Mouse (Mus musculus): ENCODE results near the gene Grin3a.
A peak's percentile ranks its signal among the peaks of the same experiment; 100 is the strongest.

The Grin3a gene

GRCm38 (mm10) chr4:49845612-49845985, at the start of gene Grin3a:
Gene Grin3a, minus strand, starts transcription at chr4:49845744.
- DNase-seq (ENCODE audit: low read depth, low spot score) = no peak

GRCm38 (mm10) chr4:49891835-49892301, 46.3 kb upstream of the Grin3a start:
- no peak for DNase-seq (ENCODE audit: low read depth, low spot score)

- no peak for DNase-seq (ENCODE audit: low read depth, low spot score)
Observed at GRCm38 (mm10) chr4:49877084-49877483, 31.5 kb upstream of the Grin3a start.

DNA sequence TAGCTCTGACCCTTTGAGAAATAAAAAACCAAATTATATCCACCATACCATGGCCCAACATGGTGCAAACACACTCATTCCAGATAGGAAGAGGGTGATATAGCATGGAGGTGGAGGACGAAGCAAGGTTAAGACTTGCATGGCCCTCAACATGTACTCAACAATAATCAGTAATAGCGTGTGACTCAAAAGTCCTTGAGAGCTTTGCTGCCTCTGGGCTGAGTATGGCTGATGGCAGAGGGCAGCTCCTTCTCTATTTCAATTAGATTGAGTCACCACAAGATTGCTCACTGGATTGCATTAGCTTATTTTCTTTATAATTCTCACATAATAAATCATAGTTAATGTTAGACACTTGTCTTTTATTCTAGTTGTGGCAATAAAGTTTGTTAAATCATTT, 15.1 kb upstream of the Grin3a start:
- no peak for DNase-seq (ENCODE audit: low read depth, low spot score)

GRCm38 (mm10) chr4:49844828-49845611, 524 bp downstream of the Grin3a start:
- DNase-seq (ENCODE audit: low read depth, low spot score) = no peak

GRCm38 (mm10) chr4:49844274-49844827, 1.2 kb downstream of the Grin3a start:
- DNase-seq (ENCODE audit: low read depth, low spot score) = no peak

- DNase-seq (ENCODE audit: low read depth, low spot score) = no peak
Observed at GRCm38 (mm10) chr4:49843787-49844186, 1.8 kb downstream of the Grin3a start.

- no peak for DNase-seq (ENCODE audit: low read depth, low spot score)
Observed at GRCm38 (mm10) chr4:49832035-49832434, 13.5 kb downstream of the Grin3a start.

GRCm38 (mm10) chr4:49813852-49814251, 31.7 kb downstream of the Grin3a start:
- DNase-seq (ENCODE audit: low read depth, low spot score) = no peak

DNA sequence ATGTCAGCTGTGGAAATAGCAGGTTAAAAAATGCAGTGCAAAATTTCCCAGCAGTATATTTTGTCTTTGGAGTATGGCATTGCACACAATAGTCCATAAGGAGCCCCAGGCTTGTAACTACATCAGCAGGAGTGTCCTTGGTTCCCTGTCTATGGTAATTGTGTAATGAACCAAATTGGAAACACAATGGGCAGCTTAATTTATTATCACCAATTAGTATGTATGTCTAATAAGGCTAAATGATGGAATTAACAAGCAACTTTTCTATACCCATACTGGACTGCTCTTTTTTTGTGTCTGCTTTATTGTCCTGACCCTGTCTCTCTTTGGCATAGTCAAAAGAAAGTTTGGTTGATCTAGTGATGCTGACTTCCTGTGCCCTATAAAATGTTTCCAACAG, 38.8 kb downstream of the Grin3a start:
- DNase-seq (ENCODE audit: low read depth, low spot score) = no peak

GRCm38 (mm10) chr4:49799338-49799737, 46.2 kb downstream of the Grin3a start:
- DNase-seq (ENCODE audit: low read depth, low spot score) = no peak

GRCm38 (mm10) chr4:49788971-49789370, 56.6 kb downstream of the Grin3a start:
- no peak for DNase-seq (ENCODE audit: low read depth, low spot score)

DNA sequence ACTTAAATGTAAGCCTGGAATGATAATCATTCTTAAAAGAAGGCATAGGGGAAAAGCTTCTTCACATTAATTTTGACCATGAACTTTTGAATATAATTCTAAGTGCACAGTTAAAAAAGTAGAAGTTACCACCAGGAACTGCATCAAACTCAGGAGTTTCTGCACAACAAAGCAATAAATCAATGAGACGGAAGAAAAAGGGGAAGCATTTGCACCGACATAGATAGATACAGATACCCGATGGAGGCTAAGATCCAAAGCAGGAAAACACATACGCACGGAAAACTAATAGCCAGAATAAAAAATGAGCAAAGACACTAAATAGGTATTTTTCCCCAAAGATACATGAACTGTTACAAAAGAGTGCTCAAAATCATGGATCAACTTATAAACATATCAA, 102.7 kb downstream of the Grin3a start:
- DNase-seq (ENCODE audit: low read depth, low spot score) = no peak

DNA sequence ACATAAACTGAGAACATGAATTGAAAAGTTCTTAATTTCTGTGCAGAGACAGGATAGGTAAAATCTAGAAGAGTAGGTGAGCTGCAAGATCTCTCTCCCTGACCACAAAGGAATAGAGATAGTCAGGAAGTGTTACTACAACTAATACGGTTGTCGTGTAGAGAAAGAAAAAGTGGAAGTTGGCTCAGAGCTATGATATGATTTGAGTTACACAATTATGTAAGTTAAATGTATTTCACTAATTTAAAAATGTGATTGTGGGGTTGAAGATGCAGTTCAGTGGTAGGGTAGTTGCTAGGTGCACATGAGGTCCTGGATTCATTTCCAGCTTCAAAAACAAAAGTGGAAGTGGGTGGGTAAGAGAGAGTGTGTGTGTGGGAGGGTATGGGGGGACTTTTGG, 103.6 kb downstream of the Grin3a start:
- no peak for DNase-seq (ENCODE audit: low read depth, low spot score)

- no peak for DNase-seq (ENCODE audit: low read depth, low spot score)
Observed at GRCm38 (mm10) chr4:49740796-49741766, 104.5 kb downstream of the Grin3a start.

GRCm38 (mm10) chr4:49739561-49739960, 106.0 kb downstream of the Grin3a start:
- no peak for DNase-seq (ENCODE audit: low read depth, low spot score)

DNA sequence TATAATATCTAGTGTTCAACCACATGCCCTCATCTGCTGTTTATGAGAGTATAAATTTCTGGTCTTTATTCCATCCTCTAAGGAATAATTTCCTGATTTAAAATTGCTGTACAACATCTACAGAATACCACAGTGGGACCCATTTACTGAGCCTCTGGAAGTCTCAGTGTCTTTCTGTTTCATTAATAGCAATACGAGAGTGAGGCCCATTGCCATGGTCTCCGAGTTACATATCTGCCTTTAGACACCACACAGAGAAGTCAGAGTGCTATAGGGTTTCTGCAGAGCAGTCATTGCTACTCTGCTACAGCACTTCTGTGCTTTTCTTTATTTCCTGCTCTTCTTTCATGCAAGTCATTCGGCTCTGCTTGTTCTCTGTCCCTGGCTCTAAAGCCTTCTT, 116.2 kb downstream of the Grin3a start:
- no peak for DNase-seq (ENCODE audit: low read depth, low spot score)

GRCm38 (mm10) chr4:49723908-49724307, 121.6 kb downstream of the Grin3a start:
- no peak for DNase-seq (ENCODE audit: low read depth, low spot score)

- no peak for DNase-seq (ENCODE audit: low read depth, low spot score)
Observed at GRCm38 (mm10) chr4:49691405-49692194, 153.9 kb downstream of the Grin3a start.

DNA sequence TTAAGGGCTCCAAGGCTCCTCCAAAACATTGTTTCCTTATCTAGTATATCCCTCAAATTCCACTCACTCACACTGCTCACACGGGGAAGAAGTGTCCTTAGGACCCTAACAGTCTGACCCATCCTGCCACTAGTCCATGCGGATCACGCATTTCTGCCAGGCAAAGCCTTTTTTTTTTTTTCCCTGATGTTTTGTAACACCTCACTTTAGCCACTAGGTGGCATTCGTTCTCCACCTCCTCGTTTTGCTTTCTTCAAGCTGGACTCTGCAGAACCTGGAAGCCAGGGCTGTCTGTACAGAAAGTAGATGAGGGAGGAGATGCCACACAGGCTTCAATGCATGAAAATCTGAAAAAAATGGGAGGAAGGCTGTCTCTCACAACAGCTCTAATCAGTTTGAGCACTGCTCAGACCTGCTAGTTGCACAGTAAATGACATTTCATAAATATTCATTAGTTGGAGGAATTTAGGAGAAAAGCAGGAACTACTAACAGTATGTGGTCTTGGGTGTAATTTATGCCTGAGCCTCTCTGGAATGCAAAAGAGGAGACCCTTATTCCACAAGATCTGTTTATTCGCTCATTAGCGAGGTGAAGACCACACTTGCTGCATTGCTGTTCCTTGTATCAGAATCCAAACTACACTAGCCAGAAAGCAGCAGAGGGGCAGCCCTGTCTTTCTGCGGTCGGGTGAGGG, 156.8 kb downstream of the Grin3a start:
- peak; percentile 31 for DNase-seq (ENCODE audit: low read depth, low spot score)

- no peak for DNase-seq (ENCODE audit: low read depth, low spot score)
Observed at GRCm38 (mm10) chr4:49681812-49682211, 163.7 kb downstream of the Grin3a start, which contains the start of gene Ppp3r2. Gene Ppp3r2, minus strand, starts transcription at chr4:49682024.

Measured in skeletal muscle tissue, adult 2 months (tissue).